Mouse (Mus musculus): ENCODE measurements around the gene Satb1.

GRCm38 (mm10) chr17:51807429-51807828, 25.7 kb downstream of the Satb1 start:
- TF ChIP-seq CTCF (IDR thresholded peaks at IDR 0.05; ENCODE audit: borderline replicate concordance, extremely low read depth, insufficient read depth, insufficient read length) (no peak), POLR2A (IDR thresholded peaks at IDR 0.05; ENCODE audit: borderline replicate concordance, extremely low read depth, insufficient read depth, insufficient read length, poor library complexity, severe bottlenecking) (no peak)

All from brain, embryonic 14.5 days (tissue).